Mouse (Mus musculus) C3H10T1/2 (cell line): ENCODE data around the gene Gm4027. TPM values are rescaled to one million over a fixed set of nuclear protein-coding genes. Genes with fewer than 3 reads are reported as not detected.

Experiments used
- polyA plus RNA-seq, 2 experiments: library from polyadenylated mRNA; unstranded; fragments of >200 nt; fragmentation: generic; extraction: Trizol; gene quantifications; one replicate each; pipeline ENCODE4 v1.2.1; 2012; ENCODE audit warnings: missing spikeins in 2 of 2

Gm4027 gene
- not detected for polyA plus RNA-seq

GRCm38 (mm10) chr12:87618569-87618968, at the start of gene Gm4027:
Gm4027 (plus strand) TSS chr12:87618869.

GRCm38 (mm10) chr12:87602388-87602787, 16.3 kb upstream of the Gm4027 start, which contains the start of gene Oog1:
Oog1 (plus strand) TSS chr12:87602688.

GRCm38 (mm10) chr12:87644520-87644919, 25.9 kb downstream of the Gm4027 start, which contains the start of gene Gm16381:
Gm16381 (minus strand) TSS chr12:87644620.

Other genes starting within 250 kb of the Gm4027 start
- gene Sptlc2, start 230.5 kb upstream of the Gm4027 start, polyA plus RNA-seq: 10 to 100 TPM; 10.8 to 38.9 TPM
- 10 to 100 TPM; 20.7 to 75.6 TPM for gene Slirp, start 175.0 kb upstream of the Gm4027 start, polyA plus RNA-seq
- 10 to 100 TPM in 1 of 2 experiments, 1 to 10 TPM in 1; 5.7 to 11.3 TPM for gene Alkbh1, start 174.9 kb upstream of the Gm4027 start, polyA plus RNA-seq
- gene Snw1, start 146.6 kb upstream of the Gm4027 start, polyA plus RNA-seq: 10 to 100 TPM; 15.7 to 55.0 TPM
- not detected for gene Gm5788, start 124.1 kb upstream of the Gm4027 start, polyA plus RNA-seq
- under 1 TPM in 1 of 2 experiments, not detected in 1; 0.01 TPM for gene Gm8300, start 104.6 kb upstream of the Gm4027 start, polyA plus RNA-seq
- gene Oog1, start 16.2 kb upstream of the Gm4027 start, polyA plus RNA-seq: under 1 TPM in 1 of 2 experiments, not detected in 1; 0.02 TPM
- not detected for gene Gm16381, start 25.8 kb downstream of the Gm4027 start, polyA plus RNA-seq
- gene Gm21319, start 156.9 kb downstream of the Gm4027 start, polyA plus RNA-seq: not detected
- not detected for gene Gm21936, start 176.6 kb downstream of the Gm4027 start, polyA plus RNA-seq
- gene BB287469, start 197.7 kb downstream of the Gm4027 start, polyA plus RNA-seq: not detected
- gene Gm2001, start 223.5 kb downstream of the Gm4027 start, polyA plus RNA-seq: not detected